Mouse (Mus musculus) C2C12 (cell line): Measurements from ENCODE around the gene Pou3f1.

Source experiments
- CTCF ChIP-seq: IDR thresholded peaks from one replicate; pipeline ENCODE4 v1.5.1; 2011; ENCODE audit not compliant: control insufficient read depth, insufficient read depth, insufficient read length
- MYOD1 ChIP-seq: IDR thresholded peaks from one replicate; pipeline ENCODE4 v1.6.1; 2011; ENCODE audit warnings: low read depth; ENCODE audit not compliant: control insufficient read depth, insufficient read length
- MYOG ChIP-seq: IDR thresholded peaks from one replicate; pipeline ENCODE4 v1.6.1; 2011; ENCODE audit not compliant: control insufficient read depth, insufficient read length; ENCODE audit errors: extremely low read depth
- USF1 ChIP-seq: IDR thresholded peaks from one replicate; pipeline ENCODE4 v1.6.1; 2011; ENCODE audit warnings: low read depth, mild to moderate bottlenecking, control low read depth, moderate library complexity

GRCm38 (mm10) chr4:124614189-124614588 is 42.4 kb upstream of the Pou3f1 start:
- TF ChIP-seq MYOD1 (no peak), MYOG (no peak), CTCF (no peak), USF1 (no peak)
